Mouse (Mus musculus): ENCODE results near the gene Sh3pxd2a. TPM values are rescaled to one million over a fixed set of nuclear protein-coding genes. Genes with fewer than 3 reads are reported as not detected.
A peak's percentile ranks its signal among the peaks of the same experiment; 100 is the strongest.

Gene Sh3pxd2a
- polyA plus RNA-seq, 1 experiment from 2014 or later, result 1.8 TPM

DNA sequence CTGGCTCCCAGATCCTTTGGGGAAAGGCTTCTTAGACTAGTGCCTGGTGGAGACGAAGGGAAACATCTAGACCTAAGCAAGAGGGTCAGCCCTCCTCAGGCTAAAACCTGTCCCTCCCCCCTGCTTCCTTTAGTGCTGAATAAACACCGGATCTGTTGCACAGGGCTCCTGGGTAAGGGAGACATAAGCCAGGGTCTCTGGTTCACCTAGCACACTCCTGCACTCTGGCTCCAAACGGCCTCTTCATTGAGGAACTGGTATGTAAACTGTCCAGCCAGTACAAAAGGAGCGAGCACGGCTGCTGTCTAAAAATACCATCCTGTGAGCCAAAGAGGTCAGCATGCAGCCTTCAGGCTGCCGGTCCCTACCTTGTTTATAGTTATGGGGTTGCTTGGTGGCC, 76.8 kb downstream of the Sh3pxd2a start:
- Histone ChIP-seq H3K4me3 (no peak overlapping the region), H3K27ac (peak overlapping the region; percentile 32; the same call in 1 of the 2 replicates), H3K27me3 (ENCODE audit: poor library complexity, severe bottlenecking) (no peaks in the 10 kb centered on the region), H3K4me1 (peaks cover 27% of the 10 kb centered on the region; the same call in 1 of the 2 replicates), H3K36me3 (replicated peaks) (no peaks in the 10 kb centered on the region), H3K9me3 (no peaks in the 10 kb centered on the region)
- WGBS, result 65% methylated on average over 6 of the region's 6 CpGs
- no peak for DNase-seq (ENCODE audit: extremely low spot score, low spot score)

- H3K27ac ChIP-seq, result no peak overlapping the region
These were observed 78.2 kb downstream of the Sh3pxd2a start for GRCm38 (mm10) chr19:47385971-47386370.

DNA sequence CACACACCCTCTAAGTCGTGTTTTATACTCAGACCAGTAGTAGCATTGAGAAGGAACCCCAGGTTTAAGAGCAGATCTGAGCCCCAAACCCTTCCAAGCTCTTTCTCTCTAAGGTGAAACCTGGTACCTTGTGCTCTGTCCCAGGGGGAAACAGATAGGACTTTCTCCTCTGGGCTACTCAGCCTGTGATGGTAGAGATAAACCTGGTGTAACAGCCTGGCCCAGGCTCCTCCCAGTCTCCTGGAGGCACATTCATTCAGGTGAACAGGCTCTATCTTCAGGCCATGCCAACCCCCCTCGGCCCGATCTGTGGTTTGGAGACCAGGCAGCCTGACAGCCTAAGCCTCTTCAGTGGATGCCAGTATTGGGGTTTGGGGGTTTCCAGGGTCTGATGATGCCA, 79.6 kb downstream of the Sh3pxd2a start:
- Histone ChIP-seq H3K27me3 (ENCODE audit: poor library complexity, severe bottlenecking) (no peaks in the 10 kb centered on the region), H3K27ac (0 out of 2 replicates have a peak overlapping the region, but pooled peaks have one; percentile 0), H3K9me3 (no peaks in the 10 kb centered on the region), H3K4me1 (peaks cover 30% of the 10 kb centered on the region), H3K4me3 (no peak overlapping the region), H3K36me3 (replicated peaks) (no peaks in the 10 kb centered on the region)
- 85% methylated on average over 3 of the region's 3 CpGs for WGBS
- no peak for DNase-seq (ENCODE audit: extremely low spot score, low spot score)

More at GRCm38 (mm10) chr19:47385971-47386370, 78.2 kb downstream of the Sh3pxd2a start:
- WGBS, result 88% methylated on average over 10 of the region's 10 CpGs
- H3K27me3 ChIP-seq (ENCODE audit: poor library complexity, severe bottlenecking), result no peaks in the 10 kb centered on the region
- peaks cover 30% of the 10 kb centered on the region for H3K4me1 ChIP-seq
- DNase-seq (ENCODE audit: extremely low spot score, low spot score), result no peak
- no peak overlapping the region for H3K4me3 ChIP-seq
- no peaks in the 10 kb centered on the region for H3K9me3 ChIP-seq
- H3K36me3 ChIP-seq (replicated peaks), result no peaks in the 10 kb centered on the region

GRCm38 (mm10) chr19:47384036-47384435, 80.2 kb downstream of the Sh3pxd2a start:
- 92% methylated on average over 12 of the region's 12 CpGs for WGBS
- Histone ChIP-seq H3K27me3 (ENCODE audit: poor library complexity, severe bottlenecking) (no peaks in the 10 kb centered on the region), H3K9me3 (no peaks in the 10 kb centered on the region), H3K27ac (0 out of 2 replicates have a peak overlapping the region, but pooled peaks have one; percentile 0), H3K4me3 (no peak overlapping the region), H3K36me3 (replicated peaks) (0 out of 2 replicates have a peak, but pooled peaks cover 2% of the 10 kb centered on the region), H3K4me1 (peaks cover 34% of the 10 kb centered on the region)
- no peak for DNase-seq (ENCODE audit: extremely low spot score, low spot score)

DNA sequence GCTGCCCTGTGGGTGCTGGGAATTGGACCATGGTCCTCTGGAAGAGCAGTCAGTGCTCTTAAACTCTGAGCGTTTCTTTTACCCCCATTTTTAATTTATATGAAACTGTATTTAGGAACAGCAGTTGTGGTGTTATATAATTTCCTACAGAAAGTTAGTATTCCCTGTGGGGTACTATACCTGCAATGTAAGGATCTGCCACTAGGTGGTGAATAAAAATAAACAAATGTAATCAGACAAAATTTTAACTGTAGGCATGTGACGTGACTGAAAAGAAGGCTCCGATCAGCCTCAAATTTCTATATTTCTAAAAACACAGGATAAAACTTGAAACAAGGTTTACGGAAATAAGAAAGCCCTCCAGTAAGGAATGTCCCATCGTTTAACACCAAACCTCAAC, 81.9 kb downstream of the Sh3pxd2a start:
- no peak for DNase-seq (ENCODE audit: extremely low spot score, low spot score)
- H3K27ac ChIP-seq, result no peak overlapping the region
- no peaks in the 10 kb centered on the region for H3K9me3 ChIP-seq
- WGBS, result 84% methylated on average over 5 of the region's 5 CpGs
- no peak overlapping the region for H3K4me3 ChIP-seq
- H3K27me3 ChIP-seq (ENCODE audit: poor library complexity, severe bottlenecking), result no peaks in the 10 kb centered on the region
- H3K36me3 ChIP-seq (replicated peaks), result 0 out of 2 replicates have a peak, but pooled peaks cover 3% of the 10 kb centered on the region
- peaks cover 29% of the 10 kb centered on the region for H3K4me1 ChIP-seq

- no peak for DNase-seq (ENCODE audit: extremely low spot score, low spot score)
- no peak overlapping the region for H3K4me3 ChIP-seq
- no peaks in the 10 kb centered on the region for H3K9me3 ChIP-seq
- H3K4me1 ChIP-seq, result peaks cover 27% of the 10 kb centered on the region
- H3K36me3 ChIP-seq (replicated peaks), result 0 out of 2 replicates have a peak, but pooled peaks cover 3% of the 10 kb centered on the region
- no peak overlapping the region for H3K27ac ChIP-seq
- 93% methylated on average over 15 of the region's 15 CpGs for WGBS
- H3K27me3 ChIP-seq (ENCODE audit: poor library complexity, severe bottlenecking), result no peaks in the 10 kb centered on the region
These were observed 83.2 kb downstream of the Sh3pxd2a start for GRCm38 (mm10) chr19:47381011-47381410.

DNA sequence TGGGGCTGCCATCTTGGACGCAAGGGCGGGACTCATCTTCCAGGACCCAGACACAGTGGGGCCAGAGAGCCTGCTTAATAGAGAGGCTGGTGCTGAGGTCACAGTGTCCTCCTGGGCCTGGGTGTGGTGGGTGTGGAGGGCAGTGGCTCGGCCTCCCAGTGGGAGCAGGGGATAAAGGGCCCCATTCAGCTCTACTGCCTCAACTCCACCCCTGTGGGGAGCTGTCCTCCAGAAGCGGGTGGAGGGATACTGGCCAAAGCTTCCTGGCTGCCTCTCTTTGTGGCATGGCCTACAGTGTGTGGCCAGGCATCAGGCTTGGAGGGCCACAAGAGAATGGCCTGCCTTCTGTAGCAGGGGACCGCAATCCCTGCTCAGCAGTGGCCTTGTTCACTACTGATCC, 85.1 kb downstream of the Sh3pxd2a start:
- Histone ChIP-seq H3K27me3 (ENCODE audit: poor library complexity, severe bottlenecking) (no peaks in the 10 kb centered on the region), H3K9me3 (no peaks in the 10 kb centered on the region), H3K4me3 (no peak overlapping the region), H3K27ac (peak overlapping the region; percentile 71), H3K36me3 (replicated peaks) (0 out of 2 replicates have a peak, but pooled peaks cover 3% of the 10 kb centered on the region), H3K4me1 (peaks cover 21% of the 10 kb centered on the region)
- WGBS, result 64% methylated on average over 5 of the region's 5 CpGs
- no peak for DNase-seq (ENCODE audit: extremely low spot score, low spot score)

DNA sequence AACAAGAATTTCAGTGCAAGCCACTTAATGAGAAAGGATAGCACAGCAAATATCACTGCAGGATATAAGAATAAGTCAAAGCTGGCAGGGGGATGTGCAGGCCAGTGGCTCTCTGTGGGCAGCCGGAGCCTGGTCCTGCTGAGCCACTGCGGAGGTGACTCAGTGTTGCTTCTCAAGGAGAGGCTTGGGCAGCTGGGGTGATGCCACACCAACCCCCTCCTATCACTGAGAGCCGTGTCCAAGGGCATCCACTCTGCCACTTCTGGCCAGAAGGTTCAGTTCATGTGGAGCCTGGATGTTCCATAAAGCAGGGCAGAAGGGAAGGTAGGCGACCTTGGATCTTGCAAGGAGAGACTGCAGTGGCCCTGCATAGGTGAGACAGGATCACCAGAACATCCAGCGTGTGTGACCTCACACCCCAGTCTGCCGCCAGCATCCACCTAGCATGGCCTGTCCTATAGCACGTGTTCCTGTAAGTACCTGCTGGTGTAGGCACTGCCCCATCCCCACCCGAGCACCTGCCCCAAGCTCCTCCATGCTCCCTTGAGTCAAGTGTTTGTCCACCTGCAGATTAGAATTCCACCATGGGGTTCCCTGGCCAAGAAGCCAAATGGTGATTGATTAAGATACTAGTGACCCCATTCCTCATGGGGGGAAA, 89.2 kb downstream of the Sh3pxd2a start:
- WGBS, result 92% methylated on average over 8 of the region's 8 CpGs
- no peaks in the 10 kb centered on the region for H3K9me3 ChIP-seq
- DNase-seq (ENCODE audit: extremely low spot score, low spot score), result no peak

DNA sequence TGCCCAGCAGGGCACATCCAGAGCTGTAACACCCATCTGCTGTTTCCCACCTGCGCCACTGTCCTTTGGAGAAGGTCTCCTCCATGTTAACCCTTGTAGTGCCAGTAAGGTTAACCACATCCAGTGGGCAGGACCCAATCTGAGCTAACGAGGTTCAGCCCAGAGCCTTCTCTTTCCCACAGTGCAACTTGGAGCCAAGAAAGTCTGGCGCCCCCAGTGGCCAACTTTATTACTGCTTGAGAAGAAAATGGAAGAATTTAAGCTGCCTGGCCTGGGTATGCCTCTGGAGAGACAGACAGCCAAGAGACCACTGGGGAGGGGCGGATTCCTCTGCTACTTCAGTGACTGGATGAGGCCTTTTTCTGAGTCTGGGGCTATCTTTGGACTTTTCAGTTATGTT, 89.8 kb downstream of the Sh3pxd2a start:
- Histone ChIP-seq H3K27me3 (ENCODE audit: poor library complexity, severe bottlenecking) (no peaks in the 10 kb centered on the region), H3K9me3 (no peaks in the 10 kb centered on the region), H3K4me1 (peaks cover 23% of the 10 kb centered on the region), H3K4me3 (no peak overlapping the region), H3K36me3 (replicated peaks) (peaks cover 10% of the 10 kb centered on the region), H3K27ac (no peak overlapping the region)
- DNase-seq (ENCODE audit: extremely low spot score, low spot score), result peak; percentile 68
- WGBS, result 38% methylated on average over 4 of the region's 4 CpGs

More for the DNA sequence above, 89.2 kb downstream of the Sh3pxd2a start:
- no peak overlapping the region for H3K4me3 ChIP-seq
- H3K27me3 ChIP-seq (ENCODE audit: poor library complexity, severe bottlenecking), result no peaks in the 10 kb centered on the region
- no peak overlapping the region for H3K27ac ChIP-seq
- H3K36me3 ChIP-seq (replicated peaks), result peaks cover 10% of the 10 kb centered on the region
- peaks cover 17% of the 10 kb centered on the region for H3K4me1 ChIP-seq

- 74% methylated on average over 5 of the region's 5 CpGs for WGBS
- no peak overlapping the region for H3K27ac ChIP-seq
- H3K4me1 ChIP-seq, result peaks cover 34% of the 10 kb centered on the region
- peaks cover 7% of the 10 kb centered on the region for H3K36me3 ChIP-seq (replicated peaks)
- H3K9me3 ChIP-seq, result no peaks in the 10 kb centered on the region
- H3K27me3 ChIP-seq (ENCODE audit: poor library complexity, severe bottlenecking), result no peaks in the 10 kb centered on the region
- no peak for DNase-seq (ENCODE audit: extremely low spot score, low spot score)
- H3K4me3 ChIP-seq, result no peak overlapping the region
These were observed 92.2 kb downstream of the Sh3pxd2a start for GRCm38 (mm10) chr19:47372044-47372443.

GRCm38 (mm10) chr19:47371521-47371920, 92.7 kb downstream of the Sh3pxd2a start:
- DNase-seq (ENCODE audit: extremely low spot score, low spot score), result no peak
- Histone ChIP-seq H3K9me3 (no peaks in the 10 kb centered on the region), H3K36me3 (replicated peaks) (peaks cover 7% of the 10 kb centered on the region), H3K27me3 (ENCODE audit: poor library complexity, severe bottlenecking) (no peaks in the 10 kb centered on the region), H3K27ac (no peak overlapping the region), H3K4me3 (no peak overlapping the region), H3K4me1 (peaks cover 32% of the 10 kb centered on the region)
- WGBS, result 92% methylated on average over 11 of the region's 11 CpGs

DNA sequence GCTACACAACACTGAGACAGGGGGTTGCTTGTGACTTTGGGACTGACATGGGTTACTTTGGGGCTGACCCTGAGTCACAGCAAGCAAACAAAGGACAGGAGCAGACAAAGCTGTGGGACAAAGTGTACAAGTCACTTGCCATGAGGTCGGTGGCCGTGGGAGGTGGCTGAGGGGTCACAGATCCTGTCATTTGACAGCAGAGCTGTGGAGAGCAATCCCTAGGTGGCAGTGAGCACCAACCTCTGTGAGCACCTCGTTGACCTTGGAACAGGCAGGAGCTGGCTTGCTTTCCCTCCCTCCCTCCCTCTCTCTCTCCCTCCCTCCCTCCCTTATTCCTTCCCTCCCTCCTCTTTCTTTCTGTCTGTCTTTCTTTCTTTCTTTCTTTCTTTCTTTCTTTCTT, 95.2 kb downstream of the Sh3pxd2a start:
- 67% methylated on average over 3 of the region's 3 CpGs for WGBS
- Histone ChIP-seq H3K4me1 (peaks cover 25% of the 10 kb centered on the region), H3K27ac (peak overlapping the region; percentile 26; the same call in 1 of the 2 replicates)

DNA sequence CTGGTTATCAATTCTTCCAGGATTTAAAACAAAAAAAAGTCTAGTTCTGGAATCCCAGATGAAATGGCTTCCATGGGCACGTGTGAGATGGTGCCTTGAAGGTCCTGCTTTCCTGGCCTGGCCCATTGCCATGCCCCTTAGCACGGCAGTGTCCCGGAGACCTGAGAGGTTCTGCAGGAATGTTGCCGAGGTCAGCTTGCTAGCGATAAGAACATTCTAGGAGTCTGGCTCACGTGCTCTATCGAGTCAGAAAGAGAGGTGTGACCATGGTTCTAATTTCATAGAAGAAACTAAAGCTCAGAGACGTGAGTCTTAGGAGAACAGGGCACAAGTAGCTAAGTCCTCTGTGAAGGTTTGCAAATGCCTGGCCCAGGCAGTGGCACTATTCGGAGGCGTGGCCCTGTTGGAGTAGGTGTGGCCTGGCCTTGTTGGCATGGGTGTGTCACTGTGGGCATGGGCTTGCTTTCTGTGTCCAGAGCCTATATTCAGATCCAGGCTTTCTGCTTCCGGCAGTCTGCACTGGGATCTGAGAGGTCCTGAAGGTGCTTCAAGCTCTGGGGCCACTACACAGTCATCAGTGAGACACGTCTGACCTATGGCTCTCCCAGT, 96.8 kb downstream of the Sh3pxd2a start:
- H3K36me3 ChIP-seq (replicated peaks), result peaks cover 22% of the 10 kb centered on the region
- H3K4me3 ChIP-seq, result no peak overlapping the region
- 89% methylated on average over 12 of the region's 12 CpGs for WGBS
- no peak for DNase-seq (ENCODE audit: extremely low spot score, low spot score)
- H3K27ac ChIP-seq, result 0 out of 2 replicates have a peak overlapping the region, but pooled peaks have one; percentile 40
- H3K4me1 ChIP-seq, result peaks cover 40% of the 10 kb centered on the region
- H3K9me3 ChIP-seq, result no peaks in the 10 kb centered on the region
- no peaks in the 10 kb centered on the region for H3K27me3 ChIP-seq (ENCODE audit: poor library complexity, severe bottlenecking)

More for the DNA sequence above, 95.2 kb downstream of the Sh3pxd2a start:
- peaks cover 8% of the 10 kb centered on the region for H3K36me3 ChIP-seq (replicated peaks)
- no peak overlapping the region for H3K4me3 ChIP-seq
- no peaks in the 10 kb centered on the region for H3K9me3 ChIP-seq
- no peak for DNase-seq (ENCODE audit: extremely low spot score, low spot score)
- no peaks in the 10 kb centered on the region for H3K27me3 ChIP-seq (ENCODE audit: poor library complexity, severe bottlenecking)

Data from forebrain, embryonic 10.5 days (tissue).